Mouse (Mus musculus) mouse embryonic stem cell (cell line): ENCODE results near the gene Iqcf1.

Source experiments
- in situ Hi-C, 2 experiments: fragments of 300-500 bp; cut with MboI; formaldehyde crosslinking; loops; 1 replicate in 1 of 2; 3 replicates in 1 of 2; pipeline ENCODE4 v1.14.3; 2019 to 2020; ENCODE audit warnings: low sequenced_read_pairs in 2 of 2, low pct_unique_long_range_greater_than_20kb in 1 of 2, mixed read lengths in 1 of 2; ENCODE audit not compliant: unreplicated experiment in 1 of 2

Gene Iqcf1

DNA sequence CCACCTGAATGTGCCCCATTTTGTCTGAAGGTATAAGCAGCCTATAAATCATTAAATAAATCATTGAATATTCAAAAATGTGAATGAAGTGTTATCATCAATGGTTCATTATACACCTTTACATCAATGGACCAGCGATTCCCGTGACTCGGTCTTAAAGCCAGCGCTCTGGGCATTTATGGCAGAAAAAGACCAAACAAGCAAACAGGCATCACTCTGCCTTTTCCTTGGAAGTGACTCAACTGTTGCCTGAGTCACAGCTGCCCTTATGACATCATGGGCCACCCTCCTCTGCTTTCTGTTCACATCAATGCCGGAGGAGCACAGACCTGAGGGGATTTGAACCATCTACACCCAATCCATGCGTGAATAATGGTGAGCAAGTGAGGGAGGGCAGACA lies at the start of gene Iqcf1:
TSS of gene Iqcf1 (plus strand) at position 301 of the 400 bp plus-strand sequence.
- in situ Hi-C loops = no loop called here

DNA sequence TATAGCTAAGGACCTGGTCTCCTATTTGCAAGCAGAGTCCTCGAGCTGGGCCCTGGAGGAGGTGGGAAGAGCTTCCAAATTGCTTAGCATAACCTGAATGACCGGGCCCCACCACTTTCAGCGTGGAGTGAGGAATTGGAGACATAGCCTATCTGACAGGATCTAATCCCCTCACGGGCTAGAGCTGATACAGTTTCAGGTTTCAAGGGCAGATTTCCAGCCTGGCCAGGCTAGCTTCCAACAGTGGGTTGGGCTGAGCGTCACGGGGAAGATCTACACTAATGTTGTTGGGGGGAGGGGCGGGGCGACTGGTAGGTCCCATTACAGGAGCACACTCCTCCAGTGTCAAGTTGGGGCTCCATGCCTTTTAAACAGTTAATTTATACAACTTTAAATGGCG lies 49.1 kb upstream of the Iqcf1 start:
- in situ Hi-C loops = no loop called here

DNA sequence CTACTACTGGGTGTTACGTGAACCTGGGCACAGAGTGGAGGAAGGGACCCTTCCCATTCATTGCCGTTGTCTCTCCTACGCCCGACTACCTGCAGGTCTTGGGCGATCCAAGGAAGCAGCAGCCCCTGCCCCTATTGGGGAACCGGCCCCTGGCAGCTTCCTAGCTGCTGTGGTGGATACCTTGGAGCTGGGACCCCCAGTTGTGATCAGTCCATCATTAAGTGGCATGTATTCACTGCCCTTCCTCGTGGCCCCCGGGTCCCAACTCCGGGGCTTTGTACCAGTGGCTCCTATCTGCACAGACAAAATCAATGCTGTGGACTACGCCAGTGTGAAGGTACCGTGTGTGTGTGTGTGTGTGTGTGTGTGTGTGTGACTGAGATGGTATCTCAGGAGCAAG lies 48.5 kb upstream of the Iqcf1 start:
- in situ Hi-C loops = no loop called here

DNA sequence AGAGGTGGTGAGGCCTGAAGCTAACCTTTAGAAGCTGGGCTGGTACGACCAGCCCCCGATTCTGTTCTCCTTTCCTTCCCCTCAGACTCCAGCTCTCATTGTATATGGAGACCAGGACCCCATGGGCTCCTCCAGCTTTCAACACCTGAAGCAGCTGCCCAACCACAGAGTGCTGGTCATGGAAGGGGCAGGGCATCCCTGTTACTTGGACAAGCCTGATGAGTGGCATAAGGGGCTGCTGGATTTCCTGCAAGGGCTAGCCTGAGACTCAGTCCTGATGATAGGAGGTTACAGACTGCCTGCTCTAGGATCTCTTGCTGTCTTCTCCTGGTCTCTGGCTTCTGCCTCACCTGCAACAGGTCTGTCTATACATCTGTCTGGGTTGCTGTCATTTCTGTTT lies 47.9 kb upstream of the Iqcf1 start:
- in situ Hi-C loops = no loop called here

DNA sequence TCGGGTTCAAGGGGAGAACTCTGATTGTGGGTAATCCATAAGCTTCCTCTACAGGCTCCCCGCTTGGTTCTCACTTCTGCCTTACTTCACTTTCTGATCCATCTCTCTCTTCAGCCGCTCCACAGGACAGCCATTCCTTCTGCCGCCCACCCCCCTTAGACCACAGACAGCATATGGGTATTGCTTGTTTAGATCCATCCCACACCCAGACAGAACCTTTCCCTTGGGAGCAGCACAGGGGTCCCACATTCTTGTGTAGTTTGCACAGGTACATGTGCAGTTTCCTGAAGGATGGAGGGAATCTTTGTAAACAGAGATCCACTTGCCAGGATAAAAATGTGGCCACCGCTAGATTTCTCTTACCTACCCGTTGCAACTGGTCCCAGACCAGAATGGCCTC lies 47.4 kb upstream of the Iqcf1 start:
- in situ Hi-C loops = no loop called here

DNA sequence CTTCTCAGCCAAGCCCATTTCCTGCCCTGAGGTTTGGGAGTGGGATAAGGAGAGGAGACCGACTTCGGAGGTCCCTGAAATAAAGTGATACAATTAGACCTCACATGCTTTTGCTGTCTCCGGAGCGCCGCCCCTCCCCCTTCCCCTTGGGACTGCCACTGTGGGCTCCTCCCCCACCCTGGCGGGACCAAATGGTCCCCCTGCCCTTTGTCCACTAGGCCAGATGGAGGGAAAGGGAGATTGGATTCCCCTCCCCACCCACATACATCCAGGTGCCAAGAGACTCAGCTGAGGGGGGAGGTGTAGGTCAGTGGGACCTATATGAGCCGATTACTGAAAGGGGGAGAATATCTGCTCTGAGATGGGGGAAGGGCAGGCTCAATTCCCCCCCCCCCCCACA lies 46.9 kb upstream of the Iqcf1 start:
- in situ Hi-C loops = no loop called here

DNA sequence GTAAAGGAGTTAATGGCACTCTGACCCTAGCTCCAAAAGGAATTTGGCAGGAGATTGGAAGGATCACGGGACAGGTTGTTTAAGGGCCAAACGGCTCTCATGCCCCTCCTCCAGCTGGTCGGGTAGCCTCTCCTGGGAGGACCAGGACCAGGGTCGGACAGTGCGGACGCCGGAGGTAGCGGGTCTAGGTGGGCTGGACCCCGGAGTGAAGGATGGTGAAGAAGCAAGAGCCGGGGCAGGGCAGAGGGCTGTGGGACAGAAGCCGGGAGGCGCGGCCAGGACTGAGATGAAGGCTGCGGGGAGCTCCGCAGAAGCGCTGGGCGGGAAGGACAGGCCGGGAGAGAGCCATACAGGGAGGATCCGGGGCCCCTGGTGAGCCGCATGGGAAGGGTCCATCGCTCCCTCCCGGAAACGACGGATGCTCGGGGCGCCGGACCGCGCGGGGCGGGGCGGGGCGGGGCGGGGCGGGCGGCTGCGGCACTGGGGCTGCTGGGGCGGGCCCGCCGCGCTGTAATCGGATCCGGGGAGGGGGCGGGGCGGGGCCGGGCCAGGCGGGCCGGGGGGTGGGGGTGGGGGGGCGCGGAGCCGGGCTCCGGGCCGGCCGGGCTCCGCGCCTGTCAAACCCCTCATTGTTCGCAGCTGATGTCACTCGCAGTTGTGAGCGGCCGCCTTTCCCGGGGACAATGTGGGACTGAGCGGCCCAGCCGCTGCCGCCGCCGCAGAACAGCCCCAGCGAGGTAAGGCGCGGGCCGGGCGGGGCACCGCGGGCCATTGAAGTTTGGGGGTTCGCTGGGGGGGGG lies 46.3 kb upstream of the Iqcf1 start, which contains the start of gene Pcbp4:
TSS of gene Pcbp4 (plus strand) at position 21 of the 800 bp plus-strand sequence.
- in situ Hi-C loops = no loop called here

DNA sequence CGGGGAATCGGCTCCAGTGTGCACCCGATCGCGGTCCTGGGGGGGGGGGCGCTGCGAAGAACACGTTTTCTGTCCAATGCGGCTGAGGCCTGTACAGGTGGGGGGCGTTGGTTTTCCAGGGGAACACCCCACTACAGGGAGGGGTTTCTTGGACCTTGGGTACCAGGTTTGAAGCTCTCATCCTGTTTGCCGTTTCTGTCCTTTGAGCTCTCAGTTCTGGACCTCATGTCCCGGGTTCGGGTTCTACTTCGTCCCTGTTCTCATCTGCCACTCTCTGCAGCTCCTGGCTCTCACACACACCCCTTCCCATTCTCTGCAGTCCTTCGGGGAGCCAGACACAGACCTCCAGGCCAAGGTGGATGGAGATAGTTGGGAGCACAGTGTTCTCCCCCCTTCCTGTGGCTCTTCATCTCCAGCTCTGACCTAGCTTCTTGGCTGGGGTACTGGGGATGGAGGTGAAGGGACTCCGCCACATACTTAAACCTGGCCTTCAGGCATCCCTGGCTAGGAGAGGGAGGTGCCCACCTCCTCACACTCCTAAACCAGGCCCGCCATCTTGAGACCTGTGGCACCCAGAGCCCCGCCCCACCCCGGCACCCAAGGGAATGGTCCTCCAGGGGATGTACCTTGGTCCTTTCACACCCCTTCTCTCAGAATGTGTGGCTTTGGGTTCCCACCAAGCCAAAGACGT lies 45.6 kb upstream of the Iqcf1 start:
- in situ Hi-C loops = no loop called here

DNA sequence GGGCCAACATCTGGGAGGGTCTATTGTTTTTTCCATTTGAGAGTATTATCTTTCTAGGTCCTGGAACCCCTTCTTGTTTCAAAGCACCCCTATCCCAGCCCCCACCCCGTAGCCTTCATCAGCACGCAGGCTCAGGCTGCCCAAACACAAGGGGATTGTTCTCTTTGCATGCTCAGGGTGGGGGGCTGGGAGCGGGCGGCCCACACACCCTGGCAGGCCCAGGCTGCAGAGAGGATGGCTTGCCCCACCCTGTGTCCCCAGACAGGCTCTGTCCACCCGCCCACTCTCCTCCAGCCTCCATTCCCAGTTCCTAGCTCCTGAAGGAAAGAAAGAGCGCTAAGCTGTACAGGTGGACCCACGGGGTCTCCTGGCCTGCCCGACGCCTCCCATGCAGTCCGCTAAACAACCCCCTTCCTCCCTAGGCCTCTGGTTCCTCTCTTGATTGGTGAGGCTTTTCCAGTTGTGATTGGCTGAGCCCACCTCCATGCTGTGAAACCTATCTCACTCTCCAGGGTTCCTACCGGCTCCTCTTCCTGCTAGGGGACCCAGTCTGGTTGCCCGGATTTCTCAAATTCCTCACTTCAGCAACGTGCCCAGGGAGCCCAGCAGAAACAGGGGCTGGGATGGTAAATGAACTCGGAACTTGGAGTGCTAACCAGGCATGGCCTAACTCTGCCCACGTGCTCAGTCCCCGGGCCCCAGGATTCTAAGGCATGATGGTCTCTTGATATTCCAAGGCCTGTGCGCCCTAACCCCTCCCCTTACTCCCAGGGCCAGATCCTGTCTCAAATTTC lies 44.7 kb upstream of the Iqcf1 start:
- in situ Hi-C loops = no loop called here

DNA sequence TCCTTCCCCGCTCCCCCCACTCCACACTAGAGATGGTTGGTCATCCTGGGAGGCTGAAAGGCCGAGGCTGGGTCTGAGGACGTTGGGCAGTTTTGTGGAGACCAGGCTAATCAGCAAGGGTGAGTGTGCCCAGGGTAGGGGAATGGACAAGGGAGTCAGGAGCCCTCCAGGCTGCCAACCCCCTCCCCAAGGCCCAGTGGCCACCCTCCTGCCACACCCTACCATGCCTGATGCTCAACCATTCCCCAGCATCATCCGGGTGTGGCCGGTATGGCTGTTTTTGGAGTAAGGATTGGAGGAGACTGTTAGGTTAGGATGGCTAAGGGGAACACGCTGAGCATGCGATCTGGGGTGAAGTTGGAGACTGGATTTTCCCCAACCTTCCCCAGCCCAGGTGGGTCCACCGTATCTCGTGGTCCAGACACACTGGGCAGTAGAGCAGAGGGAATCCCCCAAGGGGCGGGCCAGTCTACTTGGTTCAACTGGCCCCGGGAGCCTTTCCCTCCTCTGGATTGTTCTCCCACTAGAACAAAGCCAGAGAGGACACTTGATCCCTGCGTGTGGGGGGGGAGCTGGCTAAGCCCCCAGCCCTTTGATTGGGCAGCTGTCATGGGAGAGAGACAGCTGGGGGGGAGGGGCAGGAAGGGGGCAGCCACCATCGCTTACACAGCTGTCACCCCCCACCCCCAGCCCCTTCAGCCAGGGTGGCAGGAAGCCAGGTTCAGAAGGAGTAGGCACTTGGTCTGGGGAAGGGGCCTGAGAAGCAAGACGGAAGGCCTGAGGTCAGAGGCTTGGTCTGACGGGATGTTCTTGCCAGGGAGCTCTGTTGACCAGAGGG lies 43.2 kb upstream of the Iqcf1 start:
- in situ Hi-C loops = no loop called here

DNA sequence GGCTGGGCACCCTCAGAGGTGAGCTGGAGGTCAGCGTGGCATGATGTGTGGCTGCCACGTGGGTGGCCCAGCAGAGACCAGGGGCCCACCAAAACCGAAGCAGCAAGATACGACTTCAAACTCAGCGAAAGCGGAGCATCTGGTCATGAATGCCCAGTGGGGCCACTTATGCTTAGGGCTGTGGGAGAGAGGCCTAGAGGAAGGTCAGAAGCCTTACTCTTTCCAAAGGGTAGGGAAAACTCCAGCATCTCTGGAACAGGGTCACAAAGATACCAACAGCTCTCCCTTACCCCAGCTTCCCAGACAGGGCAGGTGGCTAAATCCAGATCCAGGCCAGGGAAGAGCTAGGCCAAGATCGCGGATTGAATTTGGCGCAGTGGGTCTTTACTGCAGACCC lies 42.6 kb upstream of the Iqcf1 start:
- in situ Hi-C loops = no loop called here

DNA sequence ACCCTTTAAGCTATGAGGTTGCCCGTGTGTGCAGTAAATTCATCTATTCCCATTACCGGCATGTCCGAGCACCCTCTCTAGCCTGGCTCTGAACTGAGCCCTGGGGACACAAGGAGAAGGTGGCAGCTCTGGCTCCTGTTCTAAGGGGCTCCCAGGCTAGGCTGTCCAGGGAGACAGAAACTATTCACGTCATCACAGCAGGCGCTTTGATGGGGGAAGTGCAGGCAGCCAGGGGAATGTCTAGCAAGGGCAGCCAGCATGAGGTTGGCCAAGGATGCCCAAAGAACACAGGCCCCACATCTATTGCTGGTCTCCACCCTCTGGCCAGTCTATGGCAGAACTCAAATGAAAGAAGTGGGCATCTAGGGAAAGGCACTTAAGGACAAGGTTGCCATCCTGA lies 41.8 kb upstream of the Iqcf1 start:
- in situ Hi-C loops = no loop called here

DNA sequence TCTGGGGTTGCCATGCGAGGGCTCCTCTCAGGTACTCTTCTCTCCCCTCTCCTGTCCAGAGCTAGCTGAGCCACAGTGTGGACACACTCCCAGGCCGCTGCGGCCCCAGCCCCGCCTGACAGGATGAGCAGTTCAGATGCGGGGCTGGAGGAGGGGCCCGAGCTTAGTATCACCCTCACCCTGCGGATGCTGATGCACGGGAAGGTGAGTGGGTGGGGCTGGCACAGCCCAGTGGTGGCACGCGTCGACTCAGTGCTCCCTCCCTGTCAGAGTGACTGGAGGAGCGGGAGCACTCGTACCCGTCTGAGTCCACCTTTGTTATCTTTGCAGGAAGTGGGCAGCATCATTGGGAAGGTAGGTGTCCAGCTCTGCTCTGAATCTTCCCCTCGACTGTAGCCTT lies 39.8 kb upstream of the Iqcf1 start:
- in situ Hi-C loops = no loop called here

DNA sequence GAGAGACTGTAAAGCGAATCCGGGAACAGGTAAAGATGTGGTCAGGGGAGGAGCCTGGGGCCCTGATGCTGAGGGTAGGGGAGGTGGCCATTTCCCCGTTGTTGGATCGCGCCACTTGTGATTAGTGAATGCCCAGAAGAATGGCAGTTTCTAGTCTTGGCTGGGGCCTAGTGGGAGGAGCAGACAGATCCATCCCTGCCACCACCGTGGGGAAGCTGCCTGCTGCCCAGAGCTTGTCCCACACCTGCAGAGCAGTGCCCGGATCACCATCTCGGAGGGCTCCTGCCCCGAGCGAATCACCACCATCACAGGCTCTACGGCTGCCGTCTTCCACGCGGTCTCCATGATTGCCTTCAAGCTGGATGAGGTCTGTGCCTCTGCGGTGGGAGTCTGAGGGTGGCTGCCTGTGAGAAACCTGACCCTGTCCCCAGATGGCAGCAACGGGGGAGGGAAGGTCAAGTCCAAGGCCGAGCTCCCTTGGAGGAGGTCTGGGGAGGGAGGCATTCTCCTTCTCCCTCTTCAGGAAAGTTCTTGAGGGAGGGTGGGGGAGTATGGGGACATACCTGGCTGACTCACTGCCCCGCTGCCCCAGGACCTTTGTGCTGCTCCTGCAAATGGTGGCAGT lies 39.3 kb upstream of the Iqcf1 start:
- in situ Hi-C loops = no loop called here

DNA sequence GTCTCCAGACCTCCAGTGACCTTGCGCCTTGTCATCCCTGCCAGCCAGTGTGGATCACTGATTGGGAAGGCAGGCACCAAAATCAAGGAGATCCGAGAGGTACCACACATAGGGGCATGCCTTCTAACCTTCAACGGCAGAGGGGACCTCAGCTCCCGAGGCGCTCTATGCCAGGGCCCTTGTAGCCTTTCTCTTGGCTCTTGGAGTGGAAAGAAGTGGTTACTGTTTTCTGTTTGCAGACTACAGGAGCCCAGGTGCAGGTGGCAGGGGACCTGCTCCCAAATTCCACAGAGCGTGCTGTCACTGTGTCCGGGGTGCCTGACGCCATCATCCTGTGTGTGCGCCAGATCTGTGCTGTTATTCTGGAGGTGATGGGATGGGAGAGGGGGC lies 38.7 kb upstream of the Iqcf1 start:
- in situ Hi-C loops = no loop called here

DNA sequence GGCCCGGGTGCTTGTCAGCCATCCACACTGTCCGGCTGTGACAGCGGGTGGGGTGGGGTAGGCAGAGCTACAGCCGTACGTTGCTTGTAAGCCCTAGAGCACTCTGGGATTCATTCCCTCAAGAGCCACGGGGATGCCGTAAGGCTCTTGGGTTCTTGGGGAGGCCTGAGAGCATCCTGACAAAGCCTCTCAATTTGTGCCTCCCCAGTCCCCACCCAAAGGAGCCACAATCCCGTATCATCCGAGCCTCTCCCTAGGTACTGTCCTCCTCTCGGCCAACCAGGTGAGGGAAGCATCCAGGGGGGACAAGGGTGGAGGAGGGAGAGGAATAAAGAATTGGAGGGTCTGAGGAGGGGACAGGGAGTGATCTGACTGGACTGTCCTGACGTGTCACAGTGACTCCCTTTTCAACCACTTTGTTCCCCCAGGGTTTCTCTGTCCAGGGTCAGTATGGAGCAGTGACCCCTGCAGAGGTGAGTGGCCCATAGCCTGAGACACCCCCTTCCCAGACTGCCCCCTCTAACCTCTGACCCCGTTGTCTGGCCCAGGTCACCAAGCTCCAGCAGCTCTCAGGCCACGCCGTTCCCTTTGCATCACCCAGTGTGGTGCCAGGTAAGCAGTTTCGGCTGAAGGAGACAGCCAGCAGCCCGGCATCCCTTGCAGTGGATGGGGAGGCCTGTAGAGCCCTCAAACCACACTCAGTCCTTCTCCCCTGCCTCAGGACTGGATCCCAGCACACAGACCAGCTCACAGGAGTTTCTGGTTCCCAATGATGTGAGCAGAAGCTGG lies 37.9 kb upstream of the Iqcf1 start:
- in situ Hi-C loops = no loop called here

DNA sequence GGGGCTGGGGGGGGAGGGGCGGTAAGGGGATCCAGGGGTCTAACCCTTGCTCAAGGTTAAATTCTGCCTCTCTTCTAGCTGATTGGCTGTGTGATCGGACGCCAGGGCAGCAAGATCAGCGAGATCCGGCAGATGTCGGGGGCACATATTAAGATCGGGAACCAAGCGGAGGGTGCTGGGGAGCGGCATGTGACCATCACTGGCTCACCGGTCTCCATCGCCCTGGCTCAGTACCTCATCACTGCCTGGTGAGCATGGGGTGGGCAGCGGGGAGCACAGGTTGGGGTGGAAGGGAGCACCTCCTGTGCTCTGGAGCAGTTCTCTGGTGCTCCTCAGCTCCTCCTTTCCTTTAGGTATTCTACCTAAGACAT lies 37.4 kb upstream of the Iqcf1 start:
- in situ Hi-C loops = no loop called here
